Comparison of ENCODE assay signal across 16 mouse cellular contexts in genomic region chr2:32823579-32824154, GRCm38 (mm10). TPM values are rescaled to one million over a fixed set of nuclear protein-coding genes. Genes with fewer than 3 reads are reported as not detected.
DNase-seq lines count a peak whose midpoint lies in the region; ATAC-seq and TF ChIP-seq lines count a peak whose summit lies in the region.
"Had no signal": no experiment of that assay in that cellular context is flagged by ENCODE, and none has a peak within 500 bp of the region (broad histone marks: within the 10 kb centered on the region; RNA-seq: fewer than 3 reads in every experiment).

No protein-coding gene starts in this region.

- H3K4me2 ChIP-seq in liver, postnatal 0 days (ENCODE audit: low read depth, low read length), result no peak overlapping the region
- H3K4me2 ChIP-seq in liver, embryonic 11.5 days, result no peak overlapping the region
- H3K4me2 ChIP-seq: forebrain, embryonic 13.5 days; liver, embryonic 13.5 days had no signal

- no peak for DNase-seq in liver, postnatal 0 days
- no peak for DNase-seq in liver, embryonic 11.5 days (ENCODE audit: low spot score)
- peak; percentile 26 to 31 for DNase-seq in B cell, adult 2 months
- peak; percentile 46 for DNase-seq in brain, adult 2 months (ENCODE audit: low read depth, low spot score)
- DNase-seq in limb, embryonic 10.5 days (ENCODE audit: low spot score), result no peak
- DNase-seq in frontal cortex, postnatal 10 days (ENCODE audit: low spot score in 2 of 2), result no peak
- DNase-seq in thymus, postnatal 36 days, result no peak
- DNase-seq: cerebellum, adult 8-10 months; heart, adult 11 months; heart, postnatal 36 days; liver, embryonic 13.5 days; right cerebral cortex, postnatal 25 days had no signal

- H3K27me3 ChIP-seq in liver, postnatal 0 days (ENCODE audit: insufficient read depth, low read length), result no peaks in the 10 kb centered on the region
- no peaks in the 10 kb centered on the region for H3K27me3 ChIP-seq in liver, embryonic 11.5 days (replicated peaks; ENCODE audit: control insufficient read depth, insufficient read depth, low read length)
- no peaks in the 10 kb centered on the region for H3K27me3 ChIP-seq in limb, embryonic 10.5 days (ENCODE audit: low read depth, poor library complexity, severe bottlenecking)
- H3K27me3 ChIP-seq: forebrain, embryonic 13.5 days; liver, embryonic 13.5 days had no signal

- no peak for TF ChIP-seq EP300 in liver, postnatal 0 days (IDR thresholded peaks at IDR 0.05; ENCODE audit: low read depth)

- no peak for TF ChIP-seq CTCF in liver, postnatal 0 days (IDR thresholded peaks at IDR 0.05; ENCODE audit: low read depth)

- H3K27ac ChIP-seq in liver, postnatal 0 days (ENCODE audit: low read depth), result peak overlapping the region; percentile 71; the same call in 1 of the 2 replicates
- no peak overlapping the region for H3K27ac ChIP-seq in liver, embryonic 11.5 days (ENCODE audit: low read depth, low read length)
- peak overlapping the region; percentile 54 for H3K27ac ChIP-seq in limb, embryonic 10.5 days
- H3K27ac ChIP-seq: liver, embryonic 13.5 days; macrophage had no signal

- peaks cover 2% of the 10 kb centered on the region; the same call in 1 of the 2 replicates for H3K4me1 ChIP-seq in liver, postnatal 0 days (ENCODE audit: insufficient read depth)
- H3K4me1 ChIP-seq in liver, embryonic 11.5 days (replicated peaks; ENCODE audit: control insufficient read depth, insufficient read depth, low read length), result 0 out of 2 replicates have a peak, but pooled peaks cover 2% of the 10 kb centered on the region
- peaks cover 22% of the 10 kb centered on the region for H3K4me1 ChIP-seq in limb, embryonic 10.5 days

- peak; percentile 31; the same call in 1 of the 2 replicates for ATAC-seq in liver, postnatal 0 days
- ATAC-seq in liver, embryonic 11.5 days (replicated peaks; ENCODE audit: low FRiP score), result no peak
- ATAC-seq: forebrain, embryonic 13.5 days had no signal

- no peaks in the 10 kb centered on the region for H3K36me3 ChIP-seq in liver, postnatal 0 days (replicated peaks; ENCODE audit: insufficient read depth, low read length)
- no peaks in the 10 kb centered on the region for H3K36me3 ChIP-seq in liver, embryonic 11.5 days (ENCODE audit: control insufficient read depth, insufficient read depth, low read length)
- no peaks in the 10 kb centered on the region for H3K36me3 ChIP-seq in limb, embryonic 10.5 days
- H3K36me3 ChIP-seq: liver, embryonic 13.5 days had no signal

- WGBS in liver, postnatal 0 days (ENCODE audit: insufficient replicate concordance), result 68% methylated on average over 8 of the region's 8 CpGs
- 72% methylated on average over 8 of the region's 8 CpGs for WGBS in liver, embryonic 11.5 days
- WGBS in limb, embryonic 10.5 days, result 66% methylated on average over 8 of the region's 8 CpGs

- H3K9ac ChIP-seq in liver, postnatal 0 days (replicated peaks), result no peak overlapping the region
- H3K9ac ChIP-seq in liver, embryonic 11.5 days (ENCODE audit: low read depth, low read length), result no peak overlapping the region
- H3K9ac ChIP-seq: forebrain, embryonic 13.5 days; liver, embryonic 13.5 days had no signal

- H3K9me3 ChIP-seq in liver, postnatal 0 days (ENCODE audit: low read length), result no peaks in the 10 kb centered on the region
- H3K9me3 ChIP-seq in liver, embryonic 11.5 days (ENCODE audit: control insufficient read depth, low read length), result no peaks in the 10 kb centered on the region
- H3K9me3 ChIP-seq in limb, embryonic 10.5 days (replicated peaks), result no peaks in the 10 kb centered on the region
- H3K9me3 ChIP-seq: forebrain, embryonic 13.5 days; liver, embryonic 13.5 days had no signal

- H3K4me3 ChIP-seq in liver, postnatal 0 days (ENCODE audit: low read depth, low read length), result no peak overlapping the region
- no peak overlapping the region for H3K4me3 ChIP-seq in liver, embryonic 11.5 days (ENCODE audit: low read depth, low read length)
- no peak overlapping the region for H3K4me3 ChIP-seq in limb, embryonic 10.5 days
- H3K4me3 ChIP-seq: forebrain, embryonic 13.5 days; liver, embryonic 13.5 days had no signal

RNA-seq across cellular contexts. Expression of gene Stxbp1, which starts 23.4 kb away (rescaled TPM):
- 2.1 and 2.3 TPM in 2 replicates for polyA plus RNA-seq in liver, postnatal 0 days (2015; fragmentation: Nextera tagmentation; extraction: Ambion mirVana)
- 11.8 and 12.0 TPM in 2 replicates for polyA plus RNA-seq in liver, embryonic 11.5 days (2014; fragmentation: Nextera tagmentation; extraction: Ambion mirVana)
- 10.9 and 12.9 TPM in 2 replicates for polyA plus RNA-seq in limb, embryonic 10.5 days (2016; fragmentation: Nextera tagmentation; extraction: Ambion mirVana)

RNA-seq across cellular contexts. Expression of gene Cfap157, which starts 39.4 kb away (rescaled TPM):
- 0.25 TPM in 1 of 2 replicates, not detected in the other for polyA plus RNA-seq in liver, postnatal 0 days (2015; fragmentation: Nextera tagmentation; extraction: Ambion mirVana)
- polyA plus RNA-seq in liver, embryonic 11.5 days (2014; fragmentation: Nextera tagmentation; extraction: Ambion mirVana), result 0.30 and 0.79 TPM in 2 replicates
- 0.26 and 1.3 TPM in 2 replicates for polyA plus RNA-seq in limb, embryonic 10.5 days (2016; fragmentation: Nextera tagmentation; extraction: Ambion mirVana)
- polyA plus RNA-seq: embryonic facial prominence, embryonic 11.5 days; macrophage had no signal

RNA-seq across cellular contexts. Expression of gene Ptrh1, which starts 48.1 kb away (rescaled TPM):
- 1.1 TPM in 2 replicates for polyA plus RNA-seq in liver, postnatal 0 days (2015; fragmentation: Nextera tagmentation; extraction: Ambion mirVana)
- 4.9 and 5.8 TPM in 2 replicates for polyA plus RNA-seq in liver, embryonic 11.5 days (2014; fragmentation: Nextera tagmentation; extraction: Ambion mirVana)
- 5.3 and 5.6 TPM in 2 replicates for polyA plus RNA-seq in limb, embryonic 10.5 days (2016; fragmentation: Nextera tagmentation; extraction: Ambion mirVana)

RNA-seq across cellular contexts. Expression of gene Ttc16, which starts 48.2 kb away (rescaled TPM):
- polyA plus RNA-seq in liver, postnatal 0 days (2015; fragmentation: Nextera tagmentation; extraction: Ambion mirVana), result 0.08 TPM in 1 of 2 replicates, not detected in the other
- polyA plus RNA-seq in liver, embryonic 11.5 days (2014; fragmentation: Nextera tagmentation; extraction: Ambion mirVana), result 0.30 and 0.31 TPM in 2 replicates
- polyA plus RNA-seq in limb, embryonic 10.5 days (2016; fragmentation: Nextera tagmentation; extraction: Ambion mirVana), result 0.23 and 0.38 TPM in 2 replicates
- polyA plus RNA-seq: embryonic facial prominence, embryonic 11.5 days; kidney, embryonic 14.5 days; macrophage had no signal

RNA-seq across cellular contexts. Expression of gene Fam129b, which starts 52.2 kb away (rescaled TPM):
- 5.2 and 5.9 TPM in 2 replicates for polyA plus RNA-seq in liver, postnatal 0 days (2015; fragmentation: Nextera tagmentation; extraction: Ambion mirVana)
- 11.1 and 11.9 TPM in 2 replicates for polyA plus RNA-seq in liver, embryonic 11.5 days (2014; fragmentation: Nextera tagmentation; extraction: Ambion mirVana)
- 40.9 and 47.9 TPM in 2 replicates for polyA plus RNA-seq in limb, embryonic 10.5 days (2016; fragmentation: Nextera tagmentation; extraction: Ambion mirVana)

Comparison
In these comparisons a context has a peak if more than half of its experiments do, and no peak if none do; other contexts are left out.
1. DNase-seq: peak in B cell, adult 2 months (2 of 2) and brain, adult 2 months (single experiment); none in liver, postnatal 0 days (single experiment), liver, embryonic 11.5 days (single experiment), limb, embryonic 10.5 days (single experiment), frontal cortex, postnatal 10 days (0 of 2) and thymus, postnatal 36 days (0 of 2).